Mouse (Mus musculus) neural tube, embryonic 11.5 days (tissue): ENCODE results near the gene Zfp579. TPM values are rescaled to one million over a fixed set of nuclear protein-coding genes. Genes with fewer than 3 reads are reported as not detected.

Experiments used
- ATAC-seq: fragments of 200-750 bp; cut with Nextera tagmentation; 2 replicates; pipeline ENCODE4 v1.8.0; 2017; ENCODE audit warnings: moderate number of reproducible peaks, mild to moderate bottlenecking, moderate TSS enrichment, moderate library complexity; ENCODE audit not compliant: insufficient read depth, low FRiP score, low TSS enrichment
- DNase-seq: peaks from one replicate; pipeline ENCODE4 v3.0.0-alpha.2; 2015; ENCODE audit warnings: low spot score
- H3K27ac ChIP-seq: fragments of 300-500 bp; sonication (generic); 2 replicates; pipeline ENCODE4 v1.5.1; 2014; ENCODE audit warnings: low read depth, mild to moderate bottlenecking, low read length
- H3K27me3 ChIP-seq: fragments of 300-500 bp; sonication (generic); 2 replicates; pipeline ENCODE4 v1.6.1; 2014; ENCODE audit warnings: mild to moderate bottlenecking, low read length, mixed read lengths; ENCODE audit not compliant: control insufficient read depth, insufficient read depth
- H3K36me3 ChIP-seq: fragments of 300-500 bp; sonication (generic); 2 replicates; pipeline ENCODE4 v1.6.1; 2014; ENCODE audit warnings: mild to moderate bottlenecking, low read length, moderate library complexity, mixed read lengths; ENCODE audit not compliant: control insufficient read depth, insufficient read depth
- H3K4me1 ChIP-seq: fragments of 300-500 bp; sonication (generic); 2 replicates; pipeline ENCODE4 v1.6.1; 2014; ENCODE audit warnings: low read length, mixed read lengths; ENCODE audit not compliant: control insufficient read depth, insufficient read depth
- H3K4me2 ChIP-seq: fragments of 300-500 bp; sonication (generic); 2 replicates; pipeline ENCODE4 v1.6.1; 2014; ENCODE audit warnings: low read depth, mild to moderate bottlenecking, moderate library complexity
- H3K4me3 ChIP-seq: fragments of 300-500 bp; sonication (generic); 2 replicates; pipeline ENCODE4 v1.5.1; 2014; ENCODE audit warnings: low read depth, low read length
- H3K9ac ChIP-seq: fragments of 300-500 bp; sonication (generic); 2 replicates; pipeline ENCODE4 v1.6.1; 2014; ENCODE audit warnings: mild to moderate bottlenecking, low read length
- H3K9me3 ChIP-seq: fragments of 300-500 bp; sonication (generic); 2 replicates; pipeline ENCODE4 v1.6.1; 2016; ENCODE audit warnings: low read length; ENCODE audit not compliant: control insufficient read depth
- WGBS: fragments of 180-500 bp; shearing (Covaris S2); extraction: QIAGEN DNeasy Blood & Tissue Kit; methylation state at CpG from one replicate; pipeline ENCODE4 v1.1.7; 2014; 5-methylcytosine and 5-hydroxymethylcytosine counted together
- polyA plus RNA-seq: library from polyadenylated mRNA; unstranded; fragments of >200 nt; fragmentation: Nextera tagmentation; extraction: Ambion mirVana; gene quantifications from 2 replicates; pipeline ENCODE4 v1.2.1, GENCODE M21; 2014

Gene Zfp579
- polyA plus RNA-seq, 1 experiment from 2014 or later: 41.6 TPM

DNA sequence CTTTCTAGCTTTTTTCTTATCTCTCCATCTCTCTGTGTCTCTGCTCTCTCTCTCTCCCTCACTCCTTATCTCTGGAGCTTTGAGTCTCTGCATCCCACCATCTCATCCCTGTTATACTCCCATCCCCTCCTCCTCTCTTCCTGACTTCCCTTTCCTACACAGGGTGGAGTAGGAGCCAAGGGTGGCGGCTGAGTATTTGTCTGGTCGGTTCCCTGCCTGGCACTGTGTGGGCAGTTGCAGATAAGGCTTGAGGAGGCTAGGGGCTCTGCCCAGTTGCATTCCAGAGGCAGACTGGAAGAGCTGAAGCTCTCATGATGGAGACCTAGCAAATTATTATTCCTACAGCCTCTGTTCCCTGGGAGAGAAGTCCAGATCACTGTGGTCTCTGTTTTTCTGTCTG lies 7.7 kb downstream of the Zfp579 start:
- Histone ChIP-seq H3K9ac (no peak overlapping the region), H3K27me3 (peaks cover 7% of the 10 kb centered on the region), H3K4me1 (no peaks in the 10 kb centered on the region), H3K4me3 (no peak overlapping the region), H3K27ac (no peak overlapping the region), H3K4me2 (no peak overlapping the region), H3K36me3 (peaks cover 6% of the 10 kb centered on the region), H3K9me3 (no peaks in the 10 kb centered on the region; the same call in 1 of the 2 replicates)
- ATAC-seq (no peak), DNase-seq (no peak)
- 77% methylated on average over 2 of the region's 2 CpGs for WGBS

DNA sequence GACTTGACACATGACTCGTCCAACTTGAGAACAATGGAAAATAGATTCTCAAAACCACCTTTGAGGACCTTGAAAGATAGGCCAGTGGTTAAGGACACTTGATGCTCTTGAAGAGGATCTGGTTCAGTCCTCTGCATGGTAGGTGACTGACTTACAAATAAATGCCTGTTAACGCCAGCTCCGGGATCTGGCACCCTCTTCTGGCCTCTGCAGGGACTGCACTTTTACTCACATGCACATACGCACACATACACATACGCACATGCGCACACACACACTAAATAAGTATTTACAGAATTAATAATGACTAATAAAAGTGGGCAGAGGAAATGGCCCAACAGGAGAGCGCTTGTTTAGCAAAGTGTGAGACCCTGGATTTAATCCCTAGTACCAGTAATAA lies 19.1 kb downstream of the Zfp579 start:
- ATAC-seq: no peak
- Histone ChIP-seq H3K4me1 (no peaks in the 10 kb centered on the region), H3K36me3 (no peaks in the 10 kb centered on the region), H3K4me3 (no peak overlapping the region), H3K27ac (no peak overlapping the region), H3K4me2 (no peak overlapping the region), H3K9ac (no peak overlapping the region), H3K9me3 (no peaks in the 10 kb centered on the region; the same call in 1 of the 2 replicates), H3K27me3 (no peaks in the 10 kb centered on the region)
- DNase-seq: no peak
- WGBS: 90% methylated on average over 7 of the region's 7 CpGs

DNA sequence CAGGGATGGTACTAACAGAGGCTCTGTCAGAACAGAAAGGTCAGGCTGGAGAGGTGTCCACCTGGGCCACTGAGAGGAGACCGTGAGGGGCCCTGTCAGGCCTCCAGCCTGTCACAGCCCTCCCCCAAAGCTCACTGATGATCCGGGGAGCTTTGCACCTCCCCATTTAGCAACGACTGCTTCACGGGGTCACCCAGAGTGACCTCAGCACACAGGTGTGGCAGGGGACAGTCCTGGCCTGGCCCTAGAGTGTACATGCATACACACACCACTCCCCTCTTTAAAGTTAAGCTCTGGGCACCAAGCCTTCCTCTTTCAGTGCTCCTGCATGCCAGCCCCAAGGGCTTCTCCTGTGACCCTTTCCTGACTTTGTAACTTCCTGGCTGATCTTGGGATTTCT lies 20.5 kb downstream of the Zfp579 start:
- H3K9ac ChIP-seq: no peak overlapping the region
- H3K4me1 ChIP-seq: no peaks in the 10 kb centered on the region

DNA sequence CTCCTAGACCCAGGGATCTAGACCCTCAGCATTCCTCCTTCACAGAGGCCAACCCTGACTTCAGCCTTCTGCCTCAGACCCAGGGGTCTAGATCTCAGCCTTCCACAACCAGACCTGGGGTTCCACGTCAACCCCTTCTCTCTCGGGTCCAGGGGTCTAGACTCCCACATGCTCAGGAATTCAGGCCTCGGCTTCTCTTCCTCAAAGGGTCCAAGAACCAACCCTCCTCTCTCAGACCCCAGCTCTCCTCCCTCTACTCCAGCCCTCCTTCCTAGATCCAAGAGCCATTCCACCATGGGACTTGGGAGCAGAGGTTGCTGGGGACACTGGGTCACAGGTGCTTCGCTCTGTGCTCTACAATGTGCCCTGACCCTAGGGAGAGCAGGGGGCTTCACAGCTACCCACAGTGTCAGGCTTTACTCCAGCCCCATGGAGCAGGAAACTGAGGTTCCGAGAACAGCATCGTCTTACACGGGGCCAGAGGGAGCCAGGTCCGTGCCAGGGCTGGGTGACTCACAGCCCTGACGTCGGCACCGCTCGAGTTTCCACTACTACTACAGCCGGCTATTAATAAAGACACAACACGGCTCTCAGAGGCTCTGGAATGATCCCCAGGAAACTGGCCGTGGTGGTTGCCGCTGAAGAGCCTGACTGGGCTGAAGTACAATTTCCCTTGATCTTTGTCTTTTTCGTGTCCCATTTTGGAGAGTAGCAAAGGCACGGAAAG lies 23.5 kb downstream of the Zfp579 start:
- no peak overlapping the region for H3K27ac ChIP-seq
- H3K36me3 ChIP-seq: no peaks in the 10 kb centered on the region
- H3K9me3 ChIP-seq: no peaks in the 10 kb centered on the region; the same call in 1 of the 2 replicates
- no peak overlapping the region for H3K4me2 ChIP-seq
- H3K9ac ChIP-seq: no peak overlapping the region
- no peaks in the 10 kb centered on the region for H3K27me3 ChIP-seq
- no peaks in the 10 kb centered on the region for H3K4me1 ChIP-seq
- ATAC-seq (no peak), DNase-seq (no peak)
- WGBS: 79% methylated on average over 18 of the region's 18 CpGs
- no peak overlapping the region for H3K4me3 ChIP-seq

More for the DNA sequence above, 20.5 kb downstream of the Zfp579 start:
- no peaks in the 10 kb centered on the region; the same call in 1 of the 2 replicates for H3K9me3 ChIP-seq
- no peak overlapping the region for H3K27ac ChIP-seq
- ATAC-seq (no peak), DNase-seq (no peak)
- no peak overlapping the region for H3K4me2 ChIP-seq
- WGBS: 56% methylated on average over 4 of the region's 4 CpGs
- H3K36me3 ChIP-seq: no peaks in the 10 kb centered on the region
- H3K4me3 ChIP-seq: no peak overlapping the region
- H3K27me3 ChIP-seq: no peaks in the 10 kb centered on the region

DNA sequence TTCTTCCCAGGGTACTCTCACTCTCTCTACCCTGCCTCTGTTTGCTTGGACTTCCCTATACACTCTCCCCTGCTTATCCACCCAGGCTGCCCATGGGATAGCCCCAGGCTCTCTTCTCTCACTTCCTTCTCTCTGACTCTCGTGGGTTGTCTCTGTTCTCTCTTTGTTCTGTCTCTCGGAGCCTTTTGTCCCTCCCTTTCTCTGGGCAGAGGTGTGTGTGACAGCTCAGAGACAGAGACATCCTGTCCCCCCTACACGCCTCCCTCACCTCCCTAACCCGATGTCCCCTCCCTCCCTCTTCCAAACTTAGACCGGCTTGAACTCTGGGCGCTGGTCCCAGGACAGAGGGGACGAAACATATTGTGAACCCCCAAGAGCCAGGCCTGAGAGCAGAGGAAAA lies 24.2 kb downstream of the Zfp579 start:
- DNase-seq (no peak), ATAC-seq (no peak)
- Histone ChIP-seq H3K36me3 (no peaks in the 10 kb centered on the region), H3K4me2 (no peak overlapping the region), H3K4me3 (no peak overlapping the region), H3K27me3 (no peaks in the 10 kb centered on the region), H3K4me1 (no peaks in the 10 kb centered on the region), H3K9ac (no peak overlapping the region), H3K27ac (no peak overlapping the region), H3K9me3 (no peaks in the 10 kb centered on the region; the same call in 1 of the 2 replicates)
- 42% methylated on average over 7 of the region's 7 CpGs for WGBS

DNA sequence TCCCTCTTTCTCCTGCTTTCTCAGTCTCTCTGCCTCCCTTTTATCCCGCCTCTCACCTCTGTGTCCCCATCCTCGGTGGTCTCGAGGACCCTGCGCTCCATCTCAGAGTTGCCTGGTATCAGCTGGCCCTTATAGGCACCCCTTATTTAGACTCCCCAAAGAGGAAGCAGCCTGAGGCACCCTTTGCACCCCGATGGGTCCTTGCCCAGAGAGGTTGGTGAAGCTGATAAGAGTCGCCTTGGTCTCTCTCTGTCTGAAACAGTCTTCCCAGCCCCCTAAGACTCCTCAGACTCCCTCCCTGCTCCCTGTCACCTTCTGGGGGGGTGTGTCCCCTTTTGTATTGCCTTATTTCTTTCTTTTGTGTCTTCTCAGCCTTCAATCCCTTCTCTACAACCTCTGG lies 24.9 kb downstream of the Zfp579 start, which contains the start of gene Sbk3:
Gene Sbk3 (minus strand): TSS at position 101 of the 400 bp plus-strand sequence.
- no peak within 1 kb of the TSS for H3K9ac ChIP-seq
- H3K27ac ChIP-seq: no peak within 1 kb of the TSS

DNA sequence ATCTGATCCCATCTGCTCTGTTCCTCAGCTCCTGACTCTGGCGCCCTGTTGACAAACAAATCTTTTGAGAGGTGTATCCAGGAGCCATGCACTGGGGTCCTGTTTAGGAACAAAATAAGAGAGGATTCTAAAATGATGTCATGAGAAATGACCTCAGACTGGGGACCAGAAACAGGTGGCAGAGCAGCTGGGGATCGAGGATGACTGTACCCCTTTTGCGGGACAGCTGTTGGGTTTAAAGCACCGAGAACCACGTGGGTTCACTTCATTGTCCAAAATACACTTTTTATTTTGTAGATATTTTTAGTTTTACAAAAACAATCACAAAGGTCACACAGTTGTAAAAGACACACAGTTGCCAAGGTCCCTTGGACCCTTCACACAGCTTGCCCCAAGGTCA lies 31.0 kb downstream of the Zfp579 start:
- Histone ChIP-seq H3K9ac (no peak overlapping the region), H3K27me3 (no peaks in the 10 kb centered on the region), H3K4me3 (no peak overlapping the region), H3K9me3 (no peaks in the 10 kb centered on the region), H3K36me3 (no peaks in the 10 kb centered on the region), H3K27ac (no peak overlapping the region), H3K4me1 (no peaks in the 10 kb centered on the region), H3K4me2 (no peak overlapping the region)
- DNase-seq (no peak), ATAC-seq (no peak)
- 85% methylated on average over 5 of the region's 5 CpGs for WGBS

More for the DNA sequence above, 24.9 kb downstream of the Zfp579 start, which contains the start of gene Sbk3:
- Histone ChIP-seq H3K9me3 (no peaks in the 10 kb centered on the region), H3K4me1 (no peaks in the 10 kb centered on the region), H3K27me3 (no peaks in the 10 kb centered on the region), H3K4me2 (no peak within 1 kb of the TSS), H3K36me3 (no peaks in the 10 kb centered on the region), H3K4me3 (no peak within 1 kb of the TSS)
- ATAC-seq (no peak), DNase-seq (no peak)
- 44% methylated on average over 6 of the region's 6 CpGs for WGBS

DNA sequence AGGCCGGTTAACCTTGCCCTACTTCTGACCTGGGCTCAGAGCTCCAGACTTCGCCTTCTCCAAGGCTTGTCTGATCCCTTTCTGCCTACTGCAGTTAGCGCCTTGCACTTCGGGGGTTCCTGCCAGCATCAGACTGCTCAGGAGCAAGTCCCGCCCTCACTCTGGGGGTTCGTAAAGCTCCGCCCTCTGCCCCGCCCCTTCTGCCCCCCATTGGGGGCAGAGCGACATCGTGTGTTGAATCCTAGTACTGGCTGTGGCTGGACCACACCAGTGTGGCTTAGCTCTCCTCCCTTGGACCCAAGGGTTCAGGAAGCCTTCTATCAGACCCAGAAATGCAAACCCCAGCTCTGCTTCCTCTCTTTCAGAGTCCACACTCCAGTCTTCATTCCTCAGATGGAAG lies 31.7 kb downstream of the Zfp579 start, which contains the start of gene Sbk2:
Gene Sbk2 (minus strand): TSS at position 135 of the 400 bp plus-strand sequence.
- H3K4me1 ChIP-seq: no peaks in the 10 kb centered on the region
- 4% methylated on average over 10 of the region's 10 CpGs for WGBS
- no peaks in the 10 kb centered on the region for H3K9me3 ChIP-seq
- no peak within 1 kb of the TSS for H3K4me2 ChIP-seq
- no peaks in the 10 kb centered on the region for H3K36me3 ChIP-seq
- 0 out of 2 replicates have a peak, but pooled peaks have one; percentile 20 for ATAC-seq
- H3K27me3 ChIP-seq: no peaks in the 10 kb centered on the region
- H3K27ac ChIP-seq: no peak within 1 kb of the TSS
- peak; percentile 60 for DNase-seq
- H3K4me3 ChIP-seq: no peak within 1 kb of the TSS
- H3K9ac ChIP-seq: no peak within 1 kb of the TSS

DNA sequence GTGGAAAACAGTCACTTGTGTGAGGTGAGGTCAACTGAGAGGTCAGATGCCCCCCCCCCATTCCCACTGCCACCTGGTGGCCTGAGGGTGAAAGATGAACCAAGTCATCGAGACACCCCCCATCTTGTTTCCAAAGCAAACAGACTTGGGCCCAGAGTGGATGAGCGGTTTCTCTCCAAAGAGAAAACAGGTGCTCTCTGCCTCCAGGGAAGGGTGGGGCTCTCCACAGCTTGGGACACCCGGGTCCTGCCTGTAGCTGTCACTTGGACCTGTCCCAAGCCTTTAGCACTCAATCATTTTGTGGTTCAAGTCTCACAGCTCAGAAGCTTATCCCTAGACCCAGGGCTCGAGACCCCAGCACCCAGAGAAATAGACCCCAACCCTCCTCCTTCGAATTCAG lies 32.4 kb downstream of the Zfp579 start:
- no peak overlapping the region for H3K27ac ChIP-seq
- no peak overlapping the region for H3K4me3 ChIP-seq
- H3K27me3 ChIP-seq: no peaks in the 10 kb centered on the region
- DNase-seq (no peak), ATAC-seq (no peak)
- H3K9ac ChIP-seq: no peak overlapping the region
- no peak overlapping the region for H3K4me2 ChIP-seq
- WGBS: 77% methylated on average over 5 of the region's 5 CpGs
- H3K4me1 ChIP-seq: no peaks in the 10 kb centered on the region
- no peaks in the 10 kb centered on the region for H3K9me3 ChIP-seq
- H3K36me3 ChIP-seq: no peaks in the 10 kb centered on the region
